Mouse (Mus musculus) forebrain, embryonic 10.5 days (tissue): Measurements from ENCODE around the gene Mylk. TPM values are rescaled to one million over a fixed set of nuclear protein-coding genes. Genes with fewer than 3 reads are reported as not detected.
A peak's percentile ranks its signal among the peaks of the same experiment; 100 is the strongest.

ENCODE experiments used
- DNase-seq: peaks from one replicate; pipeline ENCODE4 v3.0.0-alpha.2; 2017; ENCODE audit warnings: low spot score; ENCODE audit errors: extremely low spot score
- H3K27ac ChIP-seq: fragments of 300-500 bp; sonication (generic); 2 replicates; pipeline ENCODE4 v1.5.1; 2016; ENCODE audit warnings: mild to moderate bottlenecking
- H3K27me3 ChIP-seq: fragments of 300-500 bp; sonication (generic); 2 replicates; pipeline ENCODE4 v1.6.1; 2016; ENCODE audit warnings: mild to moderate bottlenecking; ENCODE audit not compliant: poor library complexity, severe bottlenecking
- H3K36me3 ChIP-seq: fragments of 300-500 bp; sonication (generic); replicated peaks from 2 replicates; pipeline ENCODE4 v1.6.1; 2016; ENCODE audit warnings: mild to moderate bottlenecking, moderate library complexity
- H3K4me1 ChIP-seq: fragments of 300-500 bp; sonication (generic); 2 replicates; pipeline ENCODE4 v1.6.1; 2016
- H3K4me3 ChIP-seq: fragments of 300-500 bp; sonication (generic); 2 replicates; pipeline ENCODE4 v1.5.1; 2016; ENCODE audit warnings: mild to moderate bottlenecking, moderate library complexity
- H3K9me3 ChIP-seq: fragments of 300-500 bp; sonication (generic); 2 replicates; pipeline ENCODE4 v1.6.1; 2016; ENCODE audit warnings: mild to moderate bottlenecking, moderate library complexity
- WGBS: fragments of 180-500 bp; shearing (Covaris S2); methylation state at CpG from one replicate; pipeline ENCODE4 v1.1.7; 2016; 5-methylcytosine and 5-hydroxymethylcytosine counted together
- polyA plus RNA-seq: library from polyadenylated mRNA; unstranded; fragments of >200 nt; fragmentation: Nextera tagmentation; extraction: Ambion mirVana; gene quantifications from 2 replicates; pipeline ENCODE4 v1.2.1, GENCODE M21; 2016

Mylk gene
- polyA plus RNA-seq, 1 experiment from 2014 or later = 5.1 TPM

- Histone ChIP-seq H3K27ac (no peak overlapping the region), H3K27me3 (no peaks in the 10 kb centered on the region), H3K9me3 (no peaks in the 10 kb centered on the region), H3K4me1 (peaks cover 35% of the 10 kb centered on the region), H3K4me3 (no peak overlapping the region), H3K36me3 (peaks cover 65% of the 10 kb centered on the region)
- 93% methylated on average over 5 of the region's 5 CpGs for WGBS
- no peak for DNase-seq
Measured at GRCm38 (mm10) chr16:35034971-35035370, 290.0 kb downstream of the Mylk start.

DNA sequence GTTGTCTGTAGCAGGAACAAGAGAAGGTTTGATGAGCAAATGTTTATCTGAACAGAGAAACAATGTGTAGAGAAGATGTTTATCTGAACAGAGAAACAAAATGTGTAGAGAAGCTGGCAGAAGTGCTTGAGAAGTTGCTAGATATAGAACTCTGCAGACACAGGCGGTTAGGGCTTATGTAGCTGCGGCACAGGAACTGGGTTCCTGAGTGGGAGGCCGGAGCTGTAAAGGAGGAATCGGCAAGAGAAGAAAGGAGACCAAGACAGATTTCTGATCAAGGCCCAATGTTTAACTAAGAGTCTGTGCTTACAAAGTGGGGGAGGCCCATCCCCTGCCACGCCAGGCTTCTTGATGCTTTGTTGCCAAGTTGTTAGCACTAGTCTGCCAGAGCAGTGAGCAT, 291.7 kb downstream of the Mylk start:
- peaks cover 42% of the 10 kb centered on the region for H3K4me1 ChIP-seq
- H3K27ac ChIP-seq = peak overlapping the region; percentile 44; the same call in 1 of the 2 replicates
- H3K9me3 ChIP-seq = no peaks in the 10 kb centered on the region
- DNase-seq = no peak
- H3K4me3 ChIP-seq = no peak overlapping the region
- H3K36me3 ChIP-seq = peaks cover 64% of the 10 kb centered on the region
- no peaks in the 10 kb centered on the region for H3K27me3 ChIP-seq
- WGBS = 87% methylated on average over 5 of the region's 5 CpGs

GRCm38 (mm10) chr16:35038343-35039057, 293.5 kb downstream of the Mylk start:
- WGBS = 24% methylated on average over 4 of the region's 4 CpGs
- H3K4me1 ChIP-seq = peaks cover 42% of the 10 kb centered on the region
- DNase-seq = no peak
- peaks cover 64% of the 10 kb centered on the region for H3K36me3 ChIP-seq
- H3K4me3 ChIP-seq = no peak overlapping the region
- H3K27ac ChIP-seq = peak overlapping the region; percentile 60
- H3K27me3 ChIP-seq = no peaks in the 10 kb centered on the region
- no peaks in the 10 kb centered on the region for H3K9me3 ChIP-seq

GRCm38 (mm10) chr16:35040154-35040553, 295.1 kb downstream of the Mylk start:
- Histone ChIP-seq H3K4me1 (peaks cover 42% of the 10 kb centered on the region), H3K27ac (peak overlapping the region; percentile 57; the same call in 1 of the 2 replicates)

DNA sequence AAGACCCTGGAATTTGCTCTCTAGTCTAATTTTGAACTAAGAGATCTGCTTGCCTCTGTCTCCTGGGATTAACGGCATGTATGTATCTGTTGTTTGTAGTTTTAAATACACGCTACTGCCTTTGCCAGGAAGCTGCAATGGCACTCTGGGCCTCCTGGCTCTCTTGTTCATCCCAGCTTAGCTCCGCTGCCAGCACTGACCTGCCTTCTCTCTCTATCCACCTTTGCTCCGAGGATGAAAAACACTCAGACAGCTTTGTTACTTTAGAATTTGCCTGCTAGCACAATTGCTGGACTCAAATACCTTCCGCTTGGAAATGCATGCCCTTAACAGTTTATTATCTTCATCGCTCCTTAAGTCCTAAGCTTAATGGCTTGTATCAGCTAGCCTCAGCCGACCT, 296.0 kb downstream of the Mylk start:
- DNase-seq = no peak
- 84% methylated on average over 7 of the region's 7 CpGs for WGBS
- Histone ChIP-seq H3K36me3 (peaks cover 52% of the 10 kb centered on the region), H3K4me3 (no peak overlapping the region), H3K27ac (no peak overlapping the region), H3K9me3 (no peaks in the 10 kb centered on the region), H3K27me3 (no peaks in the 10 kb centered on the region), H3K4me1 (peaks cover 45% of the 10 kb centered on the region)

More at GRCm38 (mm10) chr16:35040154-35040553, 295.1 kb downstream of the Mylk start:
- H3K27me3 ChIP-seq = no peaks in the 10 kb centered on the region
- H3K9me3 ChIP-seq = no peaks in the 10 kb centered on the region
- DNase-seq = no peak
- H3K4me3 ChIP-seq = no peak overlapping the region
- H3K36me3 ChIP-seq = peaks cover 56% of the 10 kb centered on the region
- WGBS = 72% methylated on average over 1 of the region's 1 CpGs

DNA sequence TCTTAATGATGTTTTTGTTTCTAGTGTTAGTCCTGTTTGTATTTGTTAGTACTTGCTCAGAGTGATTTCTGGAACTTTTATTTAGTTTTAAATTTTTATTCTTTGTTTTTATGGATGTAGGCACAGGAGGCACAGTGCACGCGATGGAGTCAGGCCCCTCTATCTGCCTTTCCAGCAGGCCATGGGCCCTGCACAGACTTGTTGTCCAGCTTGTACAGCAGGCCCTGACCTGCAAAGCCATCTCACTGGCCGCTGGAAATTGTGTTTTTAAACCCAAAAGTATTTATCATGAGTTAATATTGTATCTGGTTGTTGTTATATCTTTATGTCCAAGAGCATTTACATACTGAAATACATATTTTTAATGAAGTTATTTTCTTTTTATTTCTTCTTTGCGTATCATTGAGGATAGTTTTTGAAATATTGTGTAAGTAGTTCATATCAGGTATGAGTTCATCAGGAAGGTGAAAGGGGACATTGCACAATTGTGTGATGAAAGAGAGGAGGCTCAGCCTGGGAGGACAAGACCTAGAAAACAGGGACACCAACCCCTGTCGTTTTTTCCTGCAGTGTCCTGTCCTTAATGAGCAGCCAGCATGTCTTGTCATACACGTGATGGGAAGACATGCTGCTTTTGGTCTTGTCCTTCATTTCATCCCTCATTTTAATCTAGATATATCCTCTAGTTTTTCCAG, 301.2 kb downstream of the Mylk start:
- no peak for DNase-seq
- Histone ChIP-seq H3K27ac (no peak overlapping the region), H3K4me1 (peaks cover 27% of the 10 kb centered on the region), H3K9me3 (no peaks in the 10 kb centered on the region), H3K4me3 (no peak overlapping the region), H3K36me3 (peaks cover 41% of the 10 kb centered on the region), H3K27me3 (peaks cover 24% of the 10 kb centered on the region)
- WGBS = 84% methylated on average over 6 of the region's 6 CpGs

GRCm38 (mm10) chr16:35047272-35047969, 302.4 kb downstream of the Mylk start:
- no peaks in the 10 kb centered on the region for H3K9me3 ChIP-seq
- peaks cover 24% of the 10 kb centered on the region for H3K27me3 ChIP-seq
- 89% methylated on average over 6 of the region's 6 CpGs for WGBS
- H3K4me1 ChIP-seq = peaks cover 27% of the 10 kb centered on the region
- DNase-seq = no peak
- H3K4me3 ChIP-seq = no peak overlapping the region
- H3K27ac ChIP-seq = no peak overlapping the region
- peaks cover 38% of the 10 kb centered on the region for H3K36me3 ChIP-seq

DNA sequence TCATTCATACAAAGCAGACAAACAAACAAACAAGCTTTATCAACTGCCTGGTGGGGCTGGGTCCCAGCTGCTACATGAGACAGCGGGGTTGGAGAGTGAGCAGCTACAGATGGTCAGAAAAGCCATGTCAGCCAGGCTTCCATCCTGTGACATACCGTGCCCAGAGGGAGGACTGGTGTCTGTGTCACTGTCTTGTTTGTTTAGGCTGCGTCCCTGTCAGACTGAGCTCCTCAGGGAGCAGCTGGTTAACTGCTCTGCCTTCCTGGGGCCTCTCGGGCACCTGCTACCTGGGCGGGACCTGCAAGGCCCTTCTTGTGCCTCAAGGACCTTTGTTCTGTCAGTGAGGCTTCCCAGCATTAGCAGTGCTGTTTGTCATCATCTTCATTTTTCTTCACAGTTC, 306.1 kb downstream of the Mylk start:
- Histone ChIP-seq H3K27ac (no peak overlapping the region), H3K9me3 (no peaks in the 10 kb centered on the region), H3K4me1 (peaks cover 24% of the 10 kb centered on the region), H3K36me3 (peaks cover 30% of the 10 kb centered on the region), H3K4me3 (no peak overlapping the region), H3K27me3 (peaks cover 24% of the 10 kb centered on the region)
- DNase-seq = no peak
- WGBS = 70% methylated on average over 5 of the region's 5 CpGs

Other genes with a start within 250 kb of the Mylk start
- gene Kalrn, start 171.7 kb upstream of the Mylk start, polyA plus RNA-seq = 11.0 and 11.2 TPM in 2 replicates
- gene Ropn1, start 95.3 kb upstream of the Mylk start, polyA plus RNA-seq = not detected in 2 replicates
- 11.5 and 12.2 TPM in 2 replicates for gene Ccdc14, start 54.6 kb upstream of the Mylk start, polyA plus RNA-seq